Mouse (Mus musculus) hindbrain, embryonic 10.5 days (tissue): ENCODE measurements around the gene Ptpn6. TPM values are rescaled to one million over a fixed set of nuclear protein-coding genes. Genes with fewer than 3 reads are reported as not detected.

Experiments used
- DNase-seq: peaks from one replicate; pipeline ENCODE4 v3.0.0-alpha.2; 2017; ENCODE audit warnings: low spot score
- H3K27ac ChIP-seq: fragments of 300-500 bp; sonication (generic); 2 replicates; pipeline ENCODE4 v1.5.1; 2016; ENCODE audit warnings: mild to moderate bottlenecking, moderate library complexity
- H3K27me3 ChIP-seq: fragments of 300-500 bp; sonication (generic); 2 replicates; pipeline ENCODE4 v1.6.1; 2016; ENCODE audit warnings: mild to moderate bottlenecking; ENCODE audit not compliant: poor library complexity, insufficient read depth, severe bottlenecking
- H3K36me3 ChIP-seq: fragments of 300-500 bp; sonication (generic); 2 replicates; pipeline ENCODE4 v1.6.1; 2016; ENCODE audit warnings: mild to moderate bottlenecking, moderate library complexity
- H3K4me1 ChIP-seq: fragments of 300-500 bp; sonication (generic); replicated peaks from 2 replicates; pipeline ENCODE4 v1.6.1; 2016; ENCODE audit warnings: mild to moderate bottlenecking
- H3K4me3 ChIP-seq: fragments of 300-500 bp; sonication (generic); 2 replicates; pipeline ENCODE4 v1.5.1; 2016; ENCODE audit warnings: mild to moderate bottlenecking, moderate library complexity
- H3K9me3 ChIP-seq: fragments of 300-500 bp; sonication (generic); 2 replicates; pipeline ENCODE4 v1.6.1; 2016; ENCODE audit warnings: mild to moderate bottlenecking, moderate library complexity
- WGBS: fragments of 180-500 bp; shearing (Covaris S2); methylation state at CpG from one replicate; pipeline ENCODE4 v1.1.7; 2016; 5-methylcytosine and 5-hydroxymethylcytosine counted together
- microRNA counts: library from miRNA; unstranded; fragments of <30 nt; microRNA quantifications from one replicate; lab custom pipeline; 2017
- polyA plus RNA-seq: library from polyadenylated mRNA; unstranded; fragments of >200 nt; fragmentation: Nextera tagmentation; extraction: Ambion mirVana; gene quantifications from 2 replicates; pipeline ENCODE4 v1.2.1, GENCODE M21; 2016

Ptpn6 gene
- polyA plus RNA-seq, 1 experiment from 2014 or later, result 8.2 TPM

DNA sequence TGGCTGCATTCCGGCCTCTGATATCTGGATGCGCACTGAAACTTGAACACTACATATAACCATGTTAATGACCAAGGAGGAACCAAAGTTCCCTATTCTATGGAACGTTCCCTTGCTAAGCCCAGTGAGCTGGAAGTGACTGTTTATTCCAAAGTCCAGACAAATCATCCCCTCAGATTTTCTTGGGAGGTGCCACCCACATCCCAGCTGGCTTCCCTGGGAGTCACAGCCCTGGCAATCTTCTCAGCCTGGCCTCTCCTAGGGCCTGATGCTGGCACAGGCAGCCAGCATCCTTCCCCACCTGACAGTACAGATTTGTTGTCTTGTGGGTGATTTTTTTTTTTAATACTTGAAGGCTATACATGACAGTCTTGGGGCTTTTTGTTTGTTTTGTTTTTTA lies 59.0 kb downstream of the Ptpn6 start:
- DNase-seq, result no peak
- H3K4me1 ChIP-seq, result no peaks in the 10 kb centered on the region
- peaks cover 4% of the 10 kb centered on the region for H3K36me3 ChIP-seq
- 93% methylated on average over 3 of the region's 3 CpGs for WGBS
- H3K9me3 ChIP-seq, result no peaks in the 10 kb centered on the region
- no peak overlapping the region for H3K27ac ChIP-seq
- no peaks in the 10 kb centered on the region for H3K27me3 ChIP-seq
- H3K4me3 ChIP-seq, result no peak overlapping the region

DNA sequence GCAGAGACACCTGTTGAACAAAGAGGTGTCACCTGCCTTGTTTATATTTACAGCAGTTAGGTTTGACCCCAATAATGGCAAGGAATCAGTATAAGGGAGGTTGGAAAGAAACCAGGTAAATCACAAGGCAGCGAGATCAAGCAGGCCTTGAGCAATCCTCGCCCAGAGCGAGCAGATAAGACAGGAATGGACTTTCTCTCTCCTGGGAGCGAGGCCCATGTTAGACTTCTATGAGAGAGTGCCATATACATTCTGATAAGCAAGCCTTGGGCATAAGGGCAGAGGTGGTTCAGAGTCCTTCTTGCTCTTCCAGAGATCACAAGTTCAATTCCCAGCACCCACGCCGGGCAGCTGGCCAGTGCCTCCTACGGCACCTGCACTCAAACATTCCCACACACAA lies 59.7 kb downstream of the Ptpn6 start:
- H3K27ac ChIP-seq, result no peak overlapping the region
- H3K9me3 ChIP-seq, result no peaks in the 10 kb centered on the region
- no peaks in the 10 kb centered on the region for H3K27me3 ChIP-seq
- no peaks in the 10 kb centered on the region for H3K4me1 ChIP-seq
- H3K36me3 ChIP-seq, result peaks cover 9% of the 10 kb centered on the region
- DNase-seq, result no peak
- no peak overlapping the region for H3K4me3 ChIP-seq
- 93% methylated on average over 7 of the region's 7 CpGs for WGBS

DNA sequence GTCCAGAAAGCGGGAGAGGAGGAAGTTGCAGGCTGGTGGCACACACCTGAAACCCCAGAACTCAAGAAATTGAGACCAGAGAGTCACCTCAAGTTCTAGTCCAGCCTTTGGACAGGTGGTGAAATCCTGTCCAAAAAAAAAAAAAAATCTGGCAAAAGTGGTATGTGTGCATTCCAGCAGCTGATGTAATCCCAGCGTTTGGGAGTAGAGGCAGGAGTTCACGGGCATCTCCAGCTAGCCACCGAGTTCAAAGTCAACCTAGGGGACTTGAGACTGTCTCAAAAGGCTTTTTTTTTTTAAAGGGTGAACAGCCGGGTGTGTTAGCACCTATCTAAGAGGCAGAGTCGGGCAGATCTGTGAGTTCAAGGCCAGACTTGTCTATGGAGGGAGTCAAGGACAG lies 62.3 kb downstream of the Ptpn6 start:
- WGBS, result 94% methylated on average over 6 of the region's 6 CpGs

GRCm38 (mm10) chr6:124674591-124674990 lies 63.9 kb downstream of the Ptpn6 start:
- DNase-seq, result no peak
- Histone ChIP-seq H3K36me3 (peaks cover 9% of the 10 kb centered on the region), H3K27ac (no peak overlapping the region), H3K9me3 (no peaks in the 10 kb centered on the region), H3K4me1 (peaks cover 7% of the 10 kb centered on the region; the same call in 1 of the 2 replicates), H3K4me3 (no peak overlapping the region), H3K27me3 (no peaks in the 10 kb centered on the region)
- WGBS, result 95% methylated on average over 7 of the region's 7 CpGs

More for the DNA sequence above, 62.3 kb downstream of the Ptpn6 start:
- no peaks in the 10 kb centered on the region for H3K9me3 ChIP-seq
- no peak for DNase-seq
- H3K36me3 ChIP-seq, result peaks cover 9% of the 10 kb centered on the region
- no peaks in the 10 kb centered on the region for H3K27me3 ChIP-seq
- no peak overlapping the region for H3K27ac ChIP-seq
- H3K4me1 ChIP-seq, result peaks cover 7% of the 10 kb centered on the region; the same call in 1 of the 2 replicates
- no peak overlapping the region for H3K4me3 ChIP-seq

- peaks cover 9% of the 10 kb centered on the region for H3K36me3 ChIP-seq
- peaks cover 7% of the 10 kb centered on the region; the same call in 1 of the 2 replicates for H3K4me1 ChIP-seq
- no peaks in the 10 kb centered on the region for H3K27me3 ChIP-seq
- no peak overlapping the region for H3K4me3 ChIP-seq
- WGBS, result 91% methylated on average over 9 of the region's 9 CpGs
- no peak for DNase-seq
- H3K27ac ChIP-seq, result no peak overlapping the region
- H3K9me3 ChIP-seq, result no peaks in the 10 kb centered on the region
These were observed 64.9 kb downstream of the Ptpn6 start for GRCm38 (mm10) chr6:124673619-124674018.

DNA sequence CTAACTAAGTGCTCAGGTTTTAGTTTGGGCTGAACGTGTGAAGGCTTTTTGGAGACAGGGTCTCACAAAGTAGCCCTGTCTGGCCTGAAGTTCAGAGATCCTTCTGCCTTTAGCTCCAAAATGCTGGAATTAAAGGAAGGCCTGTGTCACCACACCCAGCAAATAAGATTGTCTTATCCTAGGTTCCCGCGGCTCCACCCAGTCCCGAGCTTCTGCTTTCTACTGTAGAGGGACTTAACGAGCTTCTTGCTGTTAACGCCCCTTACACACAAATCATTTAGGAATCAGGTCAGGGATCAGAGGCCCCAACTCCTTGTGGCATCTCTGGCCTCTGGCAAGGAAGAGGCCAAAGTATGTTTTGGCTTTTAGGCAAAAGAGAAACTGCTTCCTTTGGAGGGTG lies 66.4 kb downstream of the Ptpn6 start:
- WGBS, result 79% methylated on average over 6 of the region's 6 CpGs
- DNase-seq, result no peak

More for the DNA sequence above, 66.4 kb downstream of the Ptpn6 start:
- Histone ChIP-seq H3K4me3 (no peak overlapping the region), H3K36me3 (peaks cover 9% of the 10 kb centered on the region), H3K4me1 (peaks cover 7% of the 10 kb centered on the region; the same call in 1 of the 2 replicates), H3K9me3 (no peaks in the 10 kb centered on the region), H3K27me3 (no peaks in the 10 kb centered on the region), H3K27ac (no peak overlapping the region)

MicroRNA genes within 50 kb of the gene (microRNA counts, 519-probe panel; counts per million panel counts)
- microRNA mmu-miR-141 (lab: Ali Mortazavi, UCI), result 1,255 counts per million, percentile 77 among the panel's probes with 10 or more counts
- 1,255 counts per million, percentile 77 among the panel's probes with 10 or more counts for microRNA mmu-miR-200c (lab: Ali Mortazavi, UCI)

Other genes with a start within 250 kb of the Ptpn6 start
- 0.14 and 0.47 TPM in 2 replicates for gene C1rl, start 245.6 kb downstream of the Ptpn6 start, polyA plus RNA-seq
- gene C1ra, start 226.3 kb downstream of the Ptpn6 start, polyA plus RNA-seq, result 0.06 and 0.33 TPM in 2 replicates
- 0.51 and 0.75 TPM in 2 replicates for gene C1s1, start 196.4 kb downstream of the Ptpn6 start, polyA plus RNA-seq
- not detected in 2 replicates for gene C1rb, start 168.4 kb downstream of the Ptpn6 start, polyA plus RNA-seq
- gene C1s2, start 102.6 kb downstream of the Ptpn6 start, polyA plus RNA-seq, result not detected in 2 replicates
- gene Lpcat3, start 75.7 kb downstream of the Ptpn6 start, polyA plus RNA-seq, result 39.6 and 43.6 TPM in 2 replicates
- 215 and 232 TPM in 2 replicates for gene Emg1, start 26.5 kb downstream of the Ptpn6 start, polyA plus RNA-seq
- 410 and 445 TPM in 2 replicates for gene Phb2, start 26.4 kb downstream of the Ptpn6 start, polyA plus RNA-seq
- 446 and 555 TPM in 2 replicates for gene Grcc10, start 2.7 kb upstream of the Ptpn6 start, polyA plus RNA-seq
- not detected in 2 replicates for gene Gm45234, start 17.3 kb upstream of the Ptpn6 start, polyA plus RNA-seq
- gene Atn1, start 17.8 kb upstream of the Ptpn6 start, polyA plus RNA-seq, result 11.2 and 13.0 TPM in 2 replicates
- 3.4 and 5.4 TPM in 2 replicates for gene Eno2, start 31.0 kb upstream of the Ptpn6 start, polyA plus RNA-seq
- gene Lrrc23, start 41.0 kb upstream of the Ptpn6 start, polyA plus RNA-seq, result 2.5 and 4.8 TPM in 2 replicates
- gene Spsb2, start 69.9 kb upstream of the Ptpn6 start, polyA plus RNA-seq, result 8.3 and 8.7 TPM in 2 replicates
- gene Tpi1, start 75.6 kb upstream of the Ptpn6 start, polyA plus RNA-seq, result 794 and 931 TPM in 2 replicates
- 206 and 211 TPM in 2 replicates for gene Usp5, start 90.8 kb upstream of the Ptpn6 start, polyA plus RNA-seq
- 232 and 255 TPM in 2 replicates for gene Cdca3, start 90.8 kb upstream of the Ptpn6 start, polyA plus RNA-seq
- 0.44 and 0.76 TPM in 2 replicates for gene Gnb3, start 101.6 kb upstream of the Ptpn6 start, polyA plus RNA-seq
- 12.6 and 13.4 TPM in 2 replicates for gene P3h3, start 119.0 kb upstream of the Ptpn6 start, polyA plus RNA-seq
- 2.3 and 5.0 TPM in 2 replicates for gene Gpr162, start 125.3 kb upstream of the Ptpn6 start, polyA plus RNA-seq
- gene Cd4, start 149.5 kb upstream of the Ptpn6 start, polyA plus RNA-seq, result not detected in 2 replicates
- gene Lag3, start 173.0 kb upstream of the Ptpn6 start, polyA plus RNA-seq, result 1.1 and 1.3 TPM in 2 replicates
- gene Ptms, start 181.4 kb upstream of the Ptpn6 start, polyA plus RNA-seq, result 271 and 416 TPM in 2 replicates
- gene Mlf2, start 192.7 kb upstream of the Ptpn6 start, polyA plus RNA-seq, result 417 and 499 TPM in 2 replicates
- gene Cops7a, start 226.8 kb upstream of the Ptpn6 start, polyA plus RNA-seq, result 130 and 138 TPM in 2 replicates